Mouse (Mus musculus): Measurements from ENCODE around the gene Optc.
A peak's percentile ranks its signal among the peaks of the same experiment; 100 is the strongest.

The Optc gene

DNA sequence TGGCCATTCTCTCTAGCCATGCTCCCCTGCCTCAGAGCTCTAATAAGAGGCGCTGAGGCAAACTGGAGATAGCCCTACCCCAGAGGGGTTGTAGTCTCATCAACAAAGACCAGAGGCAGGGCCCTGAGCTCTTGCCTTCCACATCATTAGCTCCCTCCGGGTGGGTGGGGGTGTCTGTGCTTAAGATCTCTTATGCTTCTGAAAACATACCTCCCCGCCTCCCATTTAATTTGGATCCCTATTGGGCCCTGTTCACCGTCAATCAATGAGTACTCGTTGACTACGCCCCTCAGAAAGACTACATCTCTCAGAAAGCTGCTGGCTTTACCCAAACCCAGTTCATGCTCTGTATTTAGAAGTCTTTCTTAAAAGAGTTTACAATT lies 10.3 kb upstream of the Optc start:
- peak; percentile 78 to 84 for DNase-seq (ENCODE audit: low spot score in 2 of 2)

GRCm38 (mm10) chr1:133917456-133918087 lies 9.8 kb upstream of the Optc start:
- DNase-seq (ENCODE audit: low spot score in 2 of 2) = peak; percentile 80 to 88

DNA sequence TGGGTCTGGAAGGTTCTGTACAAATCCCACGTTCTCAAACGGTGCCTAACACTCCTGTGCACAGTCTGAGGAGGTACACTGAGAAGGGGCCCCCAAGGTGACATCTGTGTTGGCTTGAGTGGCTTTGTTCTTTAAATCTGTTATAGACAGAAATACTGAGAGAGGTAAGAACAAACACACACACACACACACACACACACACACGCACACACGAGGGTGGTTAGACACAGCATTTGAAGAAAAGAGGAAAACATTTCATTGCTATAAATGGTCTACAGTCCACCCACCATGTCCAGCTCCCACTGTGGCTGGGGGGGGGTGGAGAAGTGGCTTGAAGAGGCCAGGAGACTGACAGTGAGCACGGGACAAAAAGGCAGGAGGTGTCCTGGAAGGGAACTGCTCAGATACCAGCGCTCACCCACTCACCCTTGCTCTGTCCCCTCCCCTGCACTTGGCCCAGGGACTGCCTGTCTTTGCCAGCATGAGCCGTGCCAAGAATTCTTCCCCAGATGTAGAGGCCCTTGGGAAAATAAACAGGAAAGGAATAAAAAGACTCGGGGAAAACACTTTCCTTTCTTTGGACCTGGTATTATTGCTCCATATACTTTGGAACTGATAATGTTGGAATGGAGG lies 8.0 kb upstream of the Optc start:
- DNase-seq (ENCODE audit: low spot score in 2 of 2) = peak; percentile 87 to 90

- DNase-seq (ENCODE audit: low spot score in 2 of 2) = no peak
Measured at GRCm38 (mm10) chr1:133915115-133915514, 7.3 kb upstream of the Optc start.

DNA sequence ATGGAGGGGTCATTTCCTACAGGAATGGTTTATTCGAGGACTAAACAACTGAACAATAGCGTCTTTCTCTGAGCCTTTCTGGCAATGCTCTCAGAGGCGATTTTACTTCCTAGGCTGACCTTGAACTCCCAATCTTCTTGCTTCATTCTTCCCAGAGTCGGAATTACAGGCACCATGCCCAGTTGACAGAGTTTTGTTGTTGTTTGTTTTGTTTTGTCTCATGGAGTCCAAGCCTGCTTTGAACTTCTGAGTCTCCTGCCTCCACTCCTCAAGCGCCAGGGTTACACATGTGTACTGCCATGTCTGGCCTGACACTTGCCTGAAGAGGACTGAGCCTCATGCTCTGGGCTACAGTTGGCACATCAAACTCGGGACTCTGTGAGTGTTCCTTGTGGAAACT lies 5.2 kb upstream of the Optc start:
- DNase-seq (ENCODE audit: low spot score in 2 of 2) = no peak

DNA sequence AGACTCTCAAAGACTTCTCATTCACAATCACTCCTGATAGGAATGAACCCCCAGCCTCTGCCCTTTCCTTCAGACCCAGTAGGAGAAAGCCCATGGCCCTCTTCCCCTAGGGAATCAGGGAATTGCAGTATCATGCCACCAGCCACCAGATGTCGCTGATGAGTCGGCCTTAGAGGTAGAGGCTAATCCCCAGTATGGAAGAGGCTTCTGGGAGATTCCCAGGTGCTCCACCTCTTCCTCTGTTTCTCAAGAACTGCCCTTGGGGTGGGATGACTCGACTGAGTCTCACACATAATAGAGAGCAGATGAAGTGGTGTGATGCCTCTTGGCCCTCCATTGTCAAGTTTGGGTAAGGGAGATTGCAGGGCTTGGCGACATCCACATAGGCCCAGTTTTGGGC lies 3.7 kb upstream of the Optc start:
- DNase-seq (ENCODE audit: low spot score in 2 of 2) = peak; percentile 41 to 67

DNA sequence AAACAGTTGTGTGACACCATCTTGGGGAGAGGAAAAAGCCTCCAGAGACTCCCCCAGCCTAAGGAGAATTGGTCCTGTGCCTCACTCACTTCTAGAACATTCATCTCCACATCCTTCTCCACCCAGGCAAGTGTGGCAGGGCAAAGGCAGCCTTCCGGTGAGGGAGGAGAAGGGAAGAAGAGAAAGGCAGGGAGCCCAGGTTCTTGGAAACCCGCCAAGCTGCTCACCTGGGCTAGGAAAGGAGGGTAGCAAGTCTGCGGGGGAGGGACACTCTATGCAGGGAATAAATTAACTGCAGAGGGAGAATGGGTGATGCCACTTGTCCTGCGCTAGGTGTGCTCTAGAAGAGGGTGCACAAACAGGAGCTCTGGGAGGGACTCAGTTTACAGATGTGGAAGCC lies 3.2 kb upstream of the Optc start:
- DNase-seq (ENCODE audit: low spot score in 2 of 2) = no peak

- DNase-seq (ENCODE audit: low spot score in 2 of 2) = no peak
Measured at GRCm38 (mm10) chr1:133910108-133910507, 2.3 kb upstream of the Optc start.

DNA sequence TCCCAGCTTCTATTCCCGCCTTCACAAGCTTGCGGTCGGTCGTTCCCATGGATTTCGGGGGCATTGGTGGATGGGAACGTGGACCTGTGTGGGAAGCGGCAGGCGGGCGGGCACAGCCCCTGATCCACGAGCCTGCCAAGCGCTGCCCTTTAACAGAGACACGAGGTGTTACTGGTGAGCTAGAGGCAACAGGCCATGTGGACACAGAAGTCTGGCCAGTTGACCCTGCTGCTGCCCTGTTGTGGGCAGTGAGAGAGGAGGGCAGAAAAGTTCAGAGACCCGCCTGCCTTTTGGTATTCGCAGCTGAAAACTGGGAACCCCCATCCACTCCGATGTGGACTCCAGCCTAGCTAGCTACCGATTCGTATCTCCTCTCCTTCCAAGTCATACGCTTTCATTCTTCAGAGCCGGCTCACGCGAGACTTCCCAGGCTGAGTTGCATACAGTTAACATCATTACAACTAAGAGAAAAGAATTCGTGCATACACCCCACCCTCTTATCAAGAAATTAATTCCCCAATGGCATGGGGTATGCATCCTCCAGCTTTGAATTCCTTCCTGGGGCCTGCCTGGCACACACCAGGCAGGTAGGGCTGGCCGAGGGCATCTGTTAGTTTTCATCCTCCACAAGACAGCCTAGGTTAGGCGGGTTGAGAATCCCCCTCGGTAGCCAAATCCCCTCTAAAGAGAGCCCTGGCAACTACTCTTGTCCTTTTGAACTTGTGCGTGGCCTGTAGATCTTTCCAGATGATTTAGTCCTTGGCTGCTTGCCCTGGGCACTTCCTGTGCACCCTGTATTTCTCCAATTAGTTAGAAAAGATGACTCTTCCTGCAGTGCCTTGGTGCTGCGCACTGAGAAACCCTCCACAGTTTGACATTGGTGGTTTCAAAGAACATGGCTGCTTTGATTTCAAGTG lies 1.1 kb upstream of the Optc start:
- DNase-seq (ENCODE audit: low spot score in 2 of 2) = peak; percentile 50 to 65

GRCm38 (mm10) chr1:133906420-133906819 lies 1.4 kb downstream of the Optc start:
- DNase-seq (ENCODE audit: low spot score in 2 of 2) = no peak

- no peak for DNase-seq (ENCODE audit: low spot score in 2 of 2)
Measured at GRCm38 (mm10) chr1:133900825-133901224, 7.0 kb downstream of the Optc start.

- no peak for DNase-seq (ENCODE audit: low spot score in 2 of 2)
Measured at GRCm38 (mm10) chr1:133899043-133899542, 8.7 kb downstream of the Optc start.

DNA sequence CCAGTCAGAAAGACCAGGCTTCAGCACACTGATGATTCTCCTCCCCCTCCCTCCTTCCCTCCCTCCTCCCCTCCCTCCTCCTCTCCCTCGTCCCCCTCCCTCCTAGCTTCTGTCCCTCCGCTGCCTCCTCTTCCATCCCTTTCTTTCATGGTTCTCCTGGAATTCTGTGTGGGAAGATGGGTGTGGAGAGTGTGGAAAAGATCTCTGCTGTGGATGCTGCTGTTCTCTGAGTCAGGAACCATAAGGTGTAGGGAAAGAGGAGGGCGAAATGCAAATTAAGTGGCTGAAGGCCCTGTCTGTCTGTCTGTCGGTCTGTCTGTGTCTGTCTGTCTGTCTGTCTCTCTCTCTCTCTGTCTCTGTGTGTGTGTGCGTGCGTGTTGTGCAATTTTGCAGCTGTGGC lies 10.5 kb downstream of the Optc start:
- no peak for DNase-seq (ENCODE audit: low spot score in 2 of 2)

DNA sequence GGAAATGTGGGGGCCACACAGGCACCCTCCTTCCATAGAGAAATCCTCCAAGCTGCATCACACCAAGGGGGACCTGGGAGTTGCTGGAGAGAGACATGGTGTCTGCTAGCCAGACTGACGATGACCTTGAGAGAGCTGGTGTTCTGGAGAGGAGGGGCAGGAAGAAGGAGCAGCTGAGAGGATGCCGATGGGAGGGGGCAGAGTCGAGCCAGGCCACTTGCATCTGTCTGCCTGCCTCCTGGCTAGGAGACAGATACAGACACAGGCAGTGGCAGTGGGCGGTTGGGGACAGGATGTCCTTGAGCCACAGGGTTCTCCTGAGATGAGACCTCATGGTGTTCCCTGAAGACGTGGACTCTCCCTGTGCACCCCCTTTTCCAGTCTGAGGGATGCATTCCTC lies 16.3 kb downstream of the Optc start:
- DNase-seq (ENCODE audit: low spot score in 2 of 2) = peak; percentile 64 to 83

DNA sequence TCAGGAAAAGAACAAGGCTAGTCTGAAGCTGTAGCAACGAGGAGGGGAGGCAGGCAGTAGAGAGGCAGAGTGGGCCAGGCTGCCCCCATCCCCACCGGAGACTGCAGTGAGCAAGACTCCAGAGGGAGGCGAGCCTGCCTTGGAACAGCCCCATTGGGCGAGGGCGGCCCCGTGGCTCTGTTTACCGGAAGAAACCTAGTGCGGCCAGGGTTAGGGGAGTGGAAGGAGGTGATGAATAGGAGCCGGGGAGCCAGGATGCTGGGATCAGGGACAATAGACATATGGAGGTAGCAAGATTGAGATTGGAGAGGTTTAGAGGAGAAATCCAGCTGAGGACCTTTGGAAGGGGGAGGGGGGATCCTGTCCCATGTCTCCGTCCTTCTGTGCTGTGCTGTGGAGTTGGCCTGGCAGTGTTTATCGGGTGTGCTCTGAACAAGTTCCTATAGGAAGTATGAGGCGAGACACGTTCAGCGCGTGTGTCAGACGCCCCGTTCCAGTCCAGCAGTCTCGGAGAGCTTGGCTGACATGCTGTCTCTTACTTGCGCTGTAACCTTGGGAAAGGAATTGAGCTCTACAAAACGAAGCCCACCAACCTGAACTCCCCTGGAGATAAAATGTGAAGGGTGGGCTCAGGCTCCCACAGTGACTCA lies 17.7 kb downstream of the Optc start:
- DNase-seq (ENCODE audit: low spot score in 2 of 2) = no peak

DNA sequence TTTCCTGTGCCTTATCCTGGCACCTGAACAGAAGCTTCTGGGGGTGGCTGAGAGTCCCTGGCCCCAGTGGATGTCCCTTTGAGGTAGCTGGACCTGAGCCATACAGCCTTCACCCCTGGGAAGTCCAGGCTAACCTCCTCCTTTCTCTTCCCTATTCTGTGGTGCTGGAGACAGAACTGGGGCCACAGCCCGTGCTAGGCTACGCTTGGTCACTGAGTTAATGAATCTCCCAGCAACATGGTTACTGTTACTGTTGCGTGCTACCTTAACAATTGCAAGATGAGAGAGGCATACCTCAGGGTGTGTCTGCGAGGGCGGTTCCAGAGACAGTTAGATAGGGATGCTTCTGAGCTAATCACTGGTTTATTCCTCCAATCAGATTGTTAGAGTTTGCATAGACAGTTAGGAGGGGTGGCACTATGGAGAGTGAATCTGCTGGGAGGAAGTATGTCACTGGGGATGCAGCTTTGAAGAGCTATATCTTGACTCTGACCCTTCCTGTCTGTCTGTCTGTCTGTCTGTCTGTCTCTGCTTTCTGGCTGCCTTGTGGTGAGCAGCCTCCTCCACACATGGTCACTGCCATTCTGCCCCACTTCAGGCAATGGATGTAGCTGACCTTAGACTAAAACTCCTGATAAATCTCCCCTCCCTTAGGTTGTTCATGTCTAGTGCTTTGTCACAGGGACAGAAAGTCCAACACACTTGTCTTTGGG lies 20.1 kb downstream of the Optc start:
- DNase-seq (ENCODE audit: low spot score in 2 of 2) = no peak

DNA sequence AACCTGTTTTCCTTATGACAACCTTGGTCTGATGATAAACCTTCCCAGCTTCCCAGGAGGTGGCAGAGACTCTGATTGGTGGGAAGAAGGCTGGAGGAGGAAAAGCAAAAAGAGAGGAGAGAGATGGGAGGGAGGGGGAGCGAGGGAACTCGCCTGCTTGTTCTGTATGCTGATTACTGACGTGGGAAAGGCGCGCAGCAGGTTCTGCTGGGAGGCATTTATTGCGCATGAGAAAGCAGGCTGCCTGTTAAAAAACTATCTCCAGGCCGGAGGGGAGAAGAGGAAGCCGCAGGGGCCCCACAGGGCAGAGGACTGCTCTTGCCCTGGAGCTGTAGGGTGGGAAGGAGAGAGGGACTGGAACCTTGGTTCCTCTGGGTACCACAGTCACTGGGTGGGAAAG lies 20.8 kb downstream of the Optc start:
- no peak for DNase-seq (ENCODE audit: low spot score in 2 of 2)

- DNase-seq (ENCODE audit: low spot score in 2 of 2) = no peak
Measured at GRCm38 (mm10) chr1:133886431-133886830, 21.4 kb downstream of the Optc start.

GRCm38 (mm10) chr1:133885811-133886210 lies 22.0 kb downstream of the Optc start:
- no peak for DNase-seq (ENCODE audit: low spot score in 2 of 2)

DNA sequence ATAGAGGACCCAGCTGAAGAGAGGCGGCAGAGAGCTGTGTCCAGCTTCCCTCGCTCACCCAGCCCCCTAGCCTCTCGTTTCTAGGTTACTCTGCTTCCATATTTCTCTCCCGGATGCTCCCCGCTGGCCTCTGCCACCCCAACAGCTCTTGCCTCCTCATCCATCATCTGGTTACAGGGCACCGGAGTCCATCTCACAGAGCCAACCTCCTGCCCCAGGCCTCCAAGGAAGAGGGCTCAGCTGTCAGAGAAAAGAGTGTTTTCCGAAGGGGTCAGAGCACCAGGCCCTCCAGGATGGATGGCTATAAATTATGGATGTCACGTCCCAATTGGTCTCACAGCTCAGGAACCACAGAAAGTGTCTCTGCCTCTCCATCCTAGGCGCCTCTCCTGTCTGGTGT lies 23.1 kb downstream of the Optc start:
- DNase-seq (ENCODE audit: low spot score in 2 of 2) = no peak

- no peak for DNase-seq (ENCODE audit: low spot score in 2 of 2)
Measured at GRCm38 (mm10) chr1:133884090-133884489, 23.7 kb downstream of the Optc start.
